Mouse (Mus musculus): ENCODE data around the gene Fbrsl1.
"Not testable (repeated sequence)": the region's sequence is repeated elsewhere in the genome, so short reads cannot be mapped to it uniquely, and the experiment has no call there.

DNA sequence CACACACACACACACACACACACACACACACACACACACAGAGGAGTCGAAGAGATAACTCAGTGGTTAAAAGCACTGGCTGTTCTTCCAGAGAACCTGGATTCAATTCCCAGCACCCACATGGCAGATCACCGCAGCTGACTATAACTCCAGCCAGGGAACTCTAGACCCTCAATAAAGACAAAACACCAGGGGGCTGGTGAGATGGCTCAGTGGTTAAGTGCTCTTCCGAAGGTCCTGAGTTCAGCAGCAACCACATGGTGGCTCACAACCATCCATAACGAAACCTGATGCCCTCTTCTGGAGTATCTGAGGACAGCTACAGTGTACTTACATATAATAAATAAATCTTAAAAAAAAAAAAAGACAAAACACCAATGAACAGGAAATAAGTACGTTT, 12.1 kb downstream of the Fbrsl1 start:
- TF ChIP-seq CTCF (IDR thresholded peaks at IDR 0.05; ENCODE audit: low read depth, low read length); POLR2A (IDR thresholded peaks at IDR 0.05; ENCODE audit: borderline replicate concordance, low read depth, low read length): not testable (repeated sequence)
